Mouse (Mus musculus) layer of hippocampus, postnatal 36 days (tissue): Measurements from ENCODE around the gene Olfr642. TPM values are rescaled to one million over a fixed set of nuclear protein-coding genes. Genes with fewer than 3 reads are reported as not detected.

ENCODE experiments used
- DNase-seq, 2 experiments: peaks; one replicate each; pipeline ENCODE4 v3.0.0; 2022
- total RNA-seq, 2 experiments: library from RNA; stranded (reverse); gene quantifications; 2 replicates each; pipeline ENCODE4 v1.2.3; 2021

Gene Olfr642
- total RNA-seq: not detected

GRCm38 (mm10) chr7:104052566-104052965, at the start of gene Olfr642:
TSS of gene Olfr642 (minus strand) at chr7:104052666.
- DNase-seq: no peak

GRCm38 (mm10) chr7:104085365-104085764, 32.9 kb upstream of the Olfr642 start, which contains the start of gene Olfr645:
TSS of gene Olfr645 (minus strand) at chr7:104085465.
- DNase-seq: no peak

GRCm38 (mm10) chr7:104071769-104072168, 19.3 kb upstream of the Olfr642 start, which contains the start of gene Olfr644:
TSS of gene Olfr644 (minus strand) at chr7:104071869.
- DNase-seq: no peak

GRCm38 (mm10) chr7:104061345-104061744, 8.9 kb upstream of the Olfr642 start, which contains the start of gene 4930516K23Rik:
TSS of gene 4930516K23Rik (minus strand) at chr7:104061445.
- no peak for DNase-seq

- no peak for DNase-seq
Measured at GRCm38 (mm10) chr7:104059215-104059614, 6.7 kb upstream of the Olfr642 start.

GRCm38 (mm10) chr7:104050745-104051144, 1.7 kb downstream of the Olfr642 start:
- DNase-seq: no peak

GRCm38 (mm10) chr7:104035145-104035544, 17.3 kb downstream of the Olfr642 start, which contains the start of gene Olfr641:
TSS of gene Olfr641 (plus strand) at chr7:104035445.
- DNase-seq: no peak

- DNase-seq: no peak
Measured at GRCm38 (mm10) chr7:104026978-104027377, 25.5 kb downstream of the Olfr642 start.

- DNase-seq: no peak
Measured at GRCm38 (mm10) chr7:104025473-104025872, 27.0 kb downstream of the Olfr642 start, which contains the start of gene Olfr640. TSS of gene Olfr640 (minus strand) at chr7:104025573.

GRCm38 (mm10) chr7:104021651-104022050, 30.8 kb downstream of the Olfr642 start:
- no peak for DNase-seq

- DNase-seq: no peak
Measured at GRCm38 (mm10) chr7:104018953-104019352, 33.5 kb downstream of the Olfr642 start.

- no peak for DNase-seq
Measured at GRCm38 (mm10) chr7:104017203-104017602, 35.3 kb downstream of the Olfr642 start, which contains the start of gene Olfr639. TSS of gene Olfr639 (minus strand) at chr7:104017303.

GRCm38 (mm10) chr7:103999124-103999523, 53.3 kb downstream of the Olfr642 start:
- no peak for DNase-seq

GRCm38 (mm10) chr7:103998446-103998845, 54.0 kb downstream of the Olfr642 start, which contains the start of gene Olfr638:
TSS of gene Olfr638 (plus strand) at chr7:103998746.
- no peak for DNase-seq

Other genes with a start within 250 kb of the Olfr642 start
- 10 to 100 TPM; 35.4 to 54.6 TPM for gene Hbb-bt, start 238.7 kb downstream of the Olfr642 start, total RNA-seq
- gene Hbb-bs, start 224.6 kb downstream of the Olfr642 start, total RNA-seq: 100 to 1,000 TPM; 247 to 439 TPM
- gene Hbb-bh2, start 212.1 kb downstream of the Olfr642 start, total RNA-seq: not detected
- gene Hbb-bh1, start 209.5 kb downstream of the Olfr642 start, total RNA-seq: not detected
- not detected for gene Hbb-y, start 199.4 kb downstream of the Olfr642 start, total RNA-seq
- gene Olfr66, start 166.4 kb downstream of the Olfr642 start, total RNA-seq: not detected
- not detected for gene Olfr64, start 158.2 kb downstream of the Olfr642 start, total RNA-seq
- not detected for gene Olfr65, start 149.2 kb downstream of the Olfr642 start, total RNA-seq
- gene Olfr631, start 123.8 kb downstream of the Olfr642 start, total RNA-seq: not detected
- gene Olfr632, start 118.3 kb downstream of the Olfr642 start, total RNA-seq: not detected
- gene Olfr633, start 108.2 kb downstream of the Olfr642 start, total RNA-seq: not detected
- gene Olfr635, start 81.5 kb downstream of the Olfr642 start, total RNA-seq: under 1 TPM; 0.10 to 0.13 TPM
- not detected for gene Olfr638, start 53.9 kb downstream of the Olfr642 start, total RNA-seq
- gene Olfr639, start 35.4 kb downstream of the Olfr642 start, total RNA-seq: under 1 TPM; 0.08 to 0.17 TPM
- not detected for gene Olfr640, start 27.1 kb downstream of the Olfr642 start, total RNA-seq
- gene Olfr641, start 17.2 kb downstream of the Olfr642 start, total RNA-seq: not detected
- gene 4930516K23Rik, start 8.8 kb upstream of the Olfr642 start, total RNA-seq: not detected
- gene Olfr644, start 19.2 kb upstream of the Olfr642 start, total RNA-seq: not detected
- not detected for gene Olfr645, start 32.8 kb upstream of the Olfr642 start, total RNA-seq
- under 1 TPM in 1 of 2 experiments, not detected in 1; 0.13 TPM for gene Olfr646, start 52.2 kb upstream of the Olfr642 start, total RNA-seq
- not detected for gene Ubqln5, start 77.2 kb upstream of the Olfr642 start, total RNA-seq
- not detected for gene Olfr643, start 84.7 kb upstream of the Olfr642 start, total RNA-seq
- not detected for gene Ubqln3, start 90.6 kb upstream of the Olfr642 start, total RNA-seq
- gene Ubqlnl, start 97.9 kb upstream of the Olfr642 start, total RNA-seq: not detected
- not detected for gene Olfm5, start 112.2 kb upstream of the Olfr642 start, total RNA-seq
- gene Olfr648, start 130.7 kb upstream of the Olfr642 start, total RNA-seq: under 1 TPM; 0.27 to 0.30 TPM
- gene Olfr649, start 143.3 kb upstream of the Olfr642 start, total RNA-seq: not detected
- under 1 TPM in 1 of 2 experiments, not detected in 1; 0.22 TPM for gene Trim6, start 166.1 kb upstream of the Olfr642 start, total RNA-seq
- gene Trim34a, start 191.8 kb upstream of the Olfr642 start, total RNA-seq: 1 to 10 TPM; 1.4 to 2.2 TPM
- gene Trim5, start 235.4 kb upstream of the Olfr642 start, total RNA-seq: under 1 TPM; 0.47 to 0.68 TPM